Mouse (Mus musculus): ENCODE measurements around the gene Rs1.
A peak's percentile ranks its signal among the peaks of the same experiment; 100 is the strongest.
"Not testable (repeated sequence)": the region's sequence is repeated elsewhere in the genome, so short reads cannot be mapped to it uniquely, and the experiment has no call there.

The Rs1 gene

DNA sequence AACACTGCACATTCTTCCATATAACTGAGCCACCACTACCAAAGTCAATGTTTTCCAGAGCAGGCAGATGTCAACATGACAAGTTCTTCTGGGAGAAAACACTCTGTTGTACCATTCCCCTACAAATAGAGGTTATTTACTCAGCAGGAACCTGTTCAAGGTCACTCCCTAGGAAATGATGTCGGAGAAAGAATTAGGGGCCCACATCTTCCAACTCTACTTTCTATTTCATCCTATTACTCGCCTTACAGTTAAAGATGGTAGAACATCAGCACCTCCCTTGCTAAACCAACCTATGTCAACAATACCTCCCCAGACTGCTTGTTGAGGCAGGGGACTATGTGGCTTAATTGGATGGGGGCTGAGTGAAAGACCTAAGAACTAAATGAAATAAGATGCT, at the start of gene Rs1:
TSS of gene Rs1 (plus strand) at position 301 of the 400 bp plus-strand sequence.
- DNase-seq (ENCODE audit: low spot score in 2 of 2), result no peak

DNA sequence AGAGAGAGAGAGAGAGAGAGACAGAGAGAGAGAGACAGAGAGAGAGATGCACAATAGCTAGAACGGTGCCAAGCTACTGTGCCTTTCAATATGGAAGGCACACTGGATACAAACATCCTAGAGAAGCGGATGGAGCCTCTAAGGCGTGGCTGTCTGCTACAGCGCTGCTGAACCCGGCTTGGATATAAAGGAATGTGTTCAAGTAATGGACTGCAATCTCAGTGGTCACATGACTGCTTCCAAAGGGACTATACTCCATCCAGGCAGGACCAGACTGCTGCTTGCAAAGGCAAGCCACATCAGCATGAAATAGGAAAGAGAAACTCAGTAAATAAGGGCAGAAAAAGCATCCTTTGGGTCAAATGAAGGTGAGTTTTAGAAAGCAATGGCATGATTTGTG, 32.2 kb upstream of the Rs1 start, which contains the start of gene Ppef1:
TSS of gene Ppef1 (minus strand) at position 116 of the 400 bp plus-strand sequence.
- DNase-seq (ENCODE audit: low spot score in 2 of 2), result no peak

DNA sequence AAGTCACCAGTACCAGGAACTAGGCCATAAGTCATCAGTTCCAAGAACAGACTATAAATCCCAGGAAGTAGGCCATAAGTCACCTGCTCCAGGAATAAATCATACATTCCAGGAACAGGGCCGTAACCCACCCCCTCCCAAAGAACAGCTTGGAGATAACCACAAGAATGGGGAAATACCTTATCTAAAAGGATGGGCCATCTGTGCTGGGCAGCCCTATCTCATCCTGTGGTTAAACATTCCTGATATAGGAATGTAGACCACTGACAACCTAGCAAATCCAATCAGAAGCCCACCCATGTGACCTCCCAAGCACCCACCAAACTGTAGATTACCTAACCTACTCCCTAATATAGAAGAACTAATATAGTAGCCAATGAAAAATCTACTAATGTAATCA, 22.4 kb upstream of the Rs1 start:
- no peak for DNase-seq (ENCODE audit: low spot score in 2 of 2)

DNA sequence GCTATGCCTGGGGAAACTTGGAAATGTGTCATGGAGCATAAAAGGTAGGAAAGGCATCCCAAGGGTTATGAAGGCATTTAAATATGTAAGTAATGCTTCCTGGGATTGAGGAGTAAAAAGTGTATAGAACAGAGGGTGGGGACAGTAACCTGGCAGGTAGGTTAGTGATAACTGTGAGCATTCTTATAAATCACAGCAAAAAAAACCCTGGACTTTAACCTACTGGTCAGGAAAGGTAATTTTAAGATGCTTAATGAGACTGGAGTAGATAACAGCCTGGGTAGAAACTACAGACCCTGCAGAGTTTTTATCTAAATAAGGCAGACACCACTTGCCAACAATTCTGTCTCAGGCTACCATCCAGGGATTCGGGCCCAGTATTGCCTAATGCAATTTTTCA, 19.2 kb upstream of the Rs1 start:
- no peak for DNase-seq (ENCODE audit: low spot score in 2 of 2)

DNA sequence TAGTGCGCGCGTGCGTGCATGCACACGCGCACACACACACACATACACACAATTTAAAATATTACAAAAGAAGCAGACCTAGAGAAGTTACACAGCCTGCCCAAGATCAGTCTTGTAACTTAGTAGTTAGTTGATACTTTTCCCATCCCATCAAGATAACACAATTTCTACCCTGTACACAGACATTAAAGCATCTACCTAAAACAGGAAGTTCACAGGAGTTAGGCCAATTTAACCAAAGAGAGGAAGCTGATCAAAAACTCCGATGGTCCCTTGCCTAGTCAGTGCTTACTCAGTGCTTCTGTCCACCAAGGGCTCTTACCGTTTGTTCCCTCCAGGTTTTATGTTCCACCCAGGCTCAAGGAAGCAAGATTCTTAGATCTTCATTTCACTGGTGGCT, 17.0 kb upstream of the Rs1 start:
- DNase-seq (ENCODE audit: low spot score in 2 of 2), result no peak

DNA sequence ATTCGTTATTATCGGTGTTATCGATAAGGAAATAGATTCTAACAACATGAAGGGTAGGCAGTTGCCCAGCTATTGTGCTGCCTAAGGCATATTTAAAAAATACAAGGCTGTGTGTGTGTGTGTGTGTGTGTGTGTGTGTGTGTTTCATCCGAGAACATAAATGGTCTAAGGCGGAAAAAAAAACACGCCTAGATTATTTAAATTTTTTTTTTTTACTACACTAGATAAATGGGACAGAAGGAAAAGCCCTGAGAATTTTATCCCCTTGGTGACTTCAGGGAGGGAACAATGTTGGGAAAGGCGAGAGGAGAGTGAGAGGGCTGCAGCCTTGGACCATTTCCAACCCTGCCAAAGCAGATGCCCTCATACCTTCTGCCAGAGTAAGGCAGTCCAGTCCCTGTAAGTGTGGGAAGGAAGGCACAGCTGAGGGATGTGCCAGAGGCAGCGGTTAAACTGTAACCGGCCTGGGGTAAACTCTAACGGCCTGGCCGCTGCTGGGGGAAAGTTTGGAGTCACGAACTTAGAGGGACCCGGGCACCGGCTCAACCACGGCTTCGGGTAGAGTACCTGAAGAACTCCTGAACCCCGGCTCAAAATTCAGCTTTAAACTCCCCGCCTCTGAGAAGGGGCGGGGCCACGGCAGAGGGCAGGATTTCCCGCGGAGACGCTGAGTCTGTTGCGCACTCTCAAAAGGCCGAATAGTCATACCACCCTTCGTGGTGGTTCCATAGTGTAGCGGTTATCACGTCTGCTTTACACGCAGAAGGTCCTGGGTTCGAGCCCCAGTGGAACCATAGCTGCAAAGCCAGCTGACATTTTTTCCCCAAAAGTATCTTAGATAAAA, 2.2 kb upstream of the Rs1 start:
- DNase-seq (ENCODE audit: low spot score in 2 of 2), result peak; percentile 86 to 95

DNA sequence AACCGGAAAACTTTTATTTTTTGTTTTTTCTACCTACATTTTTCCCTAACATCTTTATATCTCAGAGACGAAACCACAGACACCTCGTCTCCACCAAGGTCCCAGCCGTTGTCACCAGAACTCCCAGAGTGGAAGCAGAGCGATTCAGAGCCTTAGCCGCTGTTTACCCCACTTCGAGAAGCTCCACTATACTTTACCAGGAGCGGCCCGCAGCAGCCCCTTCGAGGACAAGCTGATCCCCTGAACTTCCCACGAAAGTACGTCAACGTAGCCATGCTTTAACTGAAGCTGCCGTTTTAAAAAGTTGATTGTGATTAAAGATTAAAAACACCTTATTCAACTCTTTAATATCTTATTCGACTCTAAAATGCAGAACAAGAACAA, 1.6 kb upstream of the Rs1 start:
- DNase-seq (ENCODE audit: low spot score in 2 of 2), result no peak

DNA sequence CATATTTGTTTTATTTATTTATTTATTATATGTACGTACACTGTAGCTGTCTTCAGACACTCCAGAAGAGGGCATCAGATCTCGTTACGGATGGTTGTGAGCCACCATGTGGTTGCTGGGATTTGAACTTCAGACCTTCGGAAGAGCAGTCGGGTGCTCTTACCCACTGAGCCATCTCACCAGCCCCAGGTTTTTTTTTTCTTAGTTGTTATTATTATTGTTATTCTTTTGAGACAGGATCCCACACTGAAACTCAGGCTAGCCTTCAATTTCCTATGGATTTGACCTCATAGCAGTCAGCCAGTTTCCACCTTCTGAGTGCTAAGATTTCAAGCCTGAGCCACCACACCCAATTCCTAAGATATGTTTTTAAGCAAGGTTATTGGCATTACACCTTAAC, 1.8 kb downstream of the Rs1 start:
- DNase-seq (ENCODE audit: low spot score in 2 of 2), result not testable (repeated sequence)

DNA sequence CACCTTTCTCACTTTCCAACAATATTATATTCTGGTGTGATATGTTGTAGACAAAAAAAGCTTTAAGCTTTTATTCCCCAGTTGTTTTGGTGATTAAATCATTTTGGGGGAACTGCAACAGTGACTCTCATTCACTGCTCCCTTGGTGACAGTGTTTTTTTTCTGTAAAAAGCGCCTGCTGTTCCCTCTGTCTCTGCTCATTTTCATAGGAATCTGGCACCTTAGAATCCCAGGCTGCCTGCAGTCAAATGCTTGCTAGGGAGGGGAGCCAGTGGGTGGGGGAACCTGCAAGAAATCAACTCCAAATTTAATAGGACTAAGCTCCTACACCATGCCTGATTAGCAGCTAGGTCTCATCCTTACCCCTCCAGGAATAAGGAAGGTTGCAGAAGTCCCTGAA, 5.2 kb downstream of the Rs1 start:
- DNase-seq (ENCODE audit: low spot score in 2 of 2), result no peak

DNA sequence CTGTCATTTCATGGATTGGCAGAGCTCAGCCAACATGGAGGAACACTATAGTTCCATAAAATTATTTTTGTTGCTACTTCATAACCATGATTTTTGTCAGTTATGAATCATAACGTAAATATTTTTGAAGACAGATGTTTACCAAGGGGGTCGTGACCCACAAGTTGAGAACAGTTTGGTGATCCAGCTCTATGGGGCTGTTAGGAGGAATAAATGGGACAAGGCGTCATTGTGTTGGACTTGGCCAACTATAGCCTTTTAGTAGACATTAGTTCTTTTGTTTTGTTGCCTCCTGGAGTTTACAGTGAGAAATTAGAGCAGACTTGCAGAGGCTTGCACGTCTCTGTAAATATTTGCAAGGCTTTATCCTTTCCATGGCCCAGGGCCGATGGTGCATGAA, 14.5 kb downstream of the Rs1 start:
- no peak for DNase-seq (ENCODE audit: low spot score in 2 of 2)

DNA sequence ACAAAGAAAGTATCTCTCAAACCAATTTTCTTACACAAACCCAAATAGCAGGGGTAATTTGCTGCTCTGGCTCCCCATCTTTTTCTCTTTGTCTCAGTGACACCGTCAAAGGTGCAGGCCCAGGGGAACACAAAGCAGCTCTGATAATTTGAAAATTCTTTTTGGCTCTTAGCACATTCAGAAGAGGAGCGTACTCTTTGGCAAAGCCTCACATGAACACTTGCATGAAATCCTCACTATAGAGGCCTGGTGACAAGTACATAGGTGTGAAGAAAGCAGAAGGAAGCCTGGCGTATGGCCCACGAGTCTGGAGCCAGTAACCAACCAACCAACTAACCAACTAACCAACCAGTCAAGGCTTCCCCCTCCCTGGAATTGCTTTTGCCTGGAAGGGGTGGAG, 27.1 kb downstream of the Rs1 start:
- no peak for DNase-seq (ENCODE audit: low spot score in 2 of 2)

DNA sequence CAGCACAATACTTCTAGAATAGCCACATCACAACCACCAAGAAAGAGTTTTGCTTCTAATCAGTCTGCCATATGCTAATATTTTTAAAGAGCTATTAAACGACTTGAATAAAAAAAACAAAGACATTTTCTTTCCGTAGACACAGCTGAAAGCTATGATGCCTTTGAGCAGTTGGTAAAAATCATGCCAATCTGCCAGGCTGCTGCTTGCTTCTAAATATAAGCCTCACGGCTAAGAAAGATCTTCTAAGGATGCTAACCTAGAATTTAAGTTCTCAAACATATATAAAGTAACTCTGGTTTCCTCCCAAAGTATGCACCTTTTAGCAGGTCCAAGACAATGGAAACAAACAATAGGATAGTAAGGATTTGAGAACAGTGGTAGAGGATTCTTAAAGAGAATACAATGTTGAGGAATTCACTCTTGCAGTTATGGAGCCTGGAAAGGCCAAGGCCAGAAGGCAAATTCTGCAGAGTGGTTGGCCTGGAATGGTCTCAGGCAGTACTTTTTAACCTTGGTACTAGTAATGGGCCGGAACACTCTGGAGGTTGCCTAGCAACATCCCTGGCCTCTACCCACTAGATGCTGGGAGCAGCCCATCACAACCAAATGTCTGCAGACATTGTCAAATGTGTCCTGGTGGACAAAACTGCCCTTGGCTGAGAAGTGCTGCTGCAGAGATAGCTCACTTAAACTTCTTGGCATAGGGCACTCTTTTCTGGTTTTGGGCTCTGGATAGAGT, 36.8 kb downstream of the Rs1 start:
- no peak for DNase-seq (ENCODE audit: low spot score in 2 of 2)

DNA sequence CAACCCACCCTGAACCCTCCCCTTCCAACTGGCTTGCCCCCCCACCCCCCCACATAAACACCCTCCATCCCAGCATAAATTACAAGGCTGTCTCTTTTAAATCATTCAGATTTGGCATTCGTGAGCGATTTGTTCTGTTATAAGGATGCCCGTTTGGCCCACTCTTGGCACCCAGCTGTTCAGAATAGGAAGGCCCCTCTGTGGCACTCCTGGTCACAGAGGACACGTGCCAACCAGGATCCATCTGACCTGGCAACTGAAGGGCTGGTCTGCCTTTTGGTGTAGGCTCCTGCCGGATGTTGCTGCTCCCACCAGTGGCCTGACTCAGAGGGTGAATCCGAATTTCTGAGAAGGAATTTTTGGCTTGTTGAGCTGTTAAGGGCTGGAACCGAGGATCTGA, 40.4 kb downstream of the Rs1 start:
- DNase-seq (ENCODE audit: low spot score in 2 of 2), result no peak
